8 mouse cellular contexts compared by ENCODE assay signal in genomic region chr17:31295215-31295891, GRCm38 (mm10). TPM values are rescaled to one million over a fixed set of nuclear protein-coding genes. Genes with fewer than 3 reads are reported as not detected.
DNase-seq lines count a peak whose midpoint lies in the region; ATAC-seq lines count a peak whose summit lies in the region.

No protein-coding gene starts in this region.

- DNase-seq in cerebellum, adult 11-12 months, result no peak
- peak; percentile 89 for DNase-seq in R1 (ENCODE audit: low read depth, low spot score)
- DNase-seq in intestine, embryonic 14.5 days (ENCODE audit: low spot score), result no peak
- DNase-seq in lung, postnatal 10 days, result peak; percentile 75
- peak; percentile 66 for DNase-seq in retina, embryonic 14.5 days (ENCODE audit: low spot score)
- no peak for DNase-seq in yolk sac, embryonic 10.5 days (ENCODE audit: low spot score)

- H3K9me3 ChIP-seq in intestine, embryonic 14.5 days (ENCODE audit: control insufficient read depth, low read length), result no peaks in the 10 kb centered on the region

- no peaks in the 10 kb centered on the region for H3K36me3 ChIP-seq in intestine, embryonic 14.5 days (ENCODE audit: control insufficient read depth, insufficient read depth, low read length)

- peaks cover 14% of the 10 kb centered on the region for H3K27me3 ChIP-seq in intestine, embryonic 14.5 days (replicated peaks; ENCODE audit: control insufficient read depth, insufficient read depth, low read length)

- H3K4me3 ChIP-seq in intestine, embryonic 14.5 days (ENCODE audit: low read depth, low read length), result peak overlapping the region; percentile 51

- 0 out of 2 replicates have a peak overlapping the region, but pooled peaks have one; percentile 60 for H3K27ac ChIP-seq in intestine, embryonic 14.5 days (ENCODE audit: low read depth)

- 28% methylated on average over 25 of the region's 25 CpGs for WGBS in intestine, embryonic 14.5 days

- peak overlapping the region; percentile 98 for H3K4me2 ChIP-seq in intestine, embryonic 14.5 days (ENCODE audit: low read length)

- 0 out of 2 replicates have a peak, but pooled peaks have one; percentile 5 for ATAC-seq in cerebellum, adult (ENCODE audit: insufficient number of reproducible peaks, low FRiP score, low TSS enrichment)
- ATAC-seq in erythroid progenitor cell, adult 5-6 weeks (replicated peaks; ENCODE audit: low FRiP score, poor library complexity, severe bottlenecking), result peak; percentile 64
- ATAC-seq in intestine, embryonic 14.5 days (replicated peaks; ENCODE audit: low FRiP score, low TSS enrichment, low read depth), result peak; percentile 42

- H3K4me1 ChIP-seq in intestine, embryonic 14.5 days (replicated peaks; ENCODE audit: control insufficient read depth, insufficient read depth, low read length), result peaks cover 19% of the 10 kb centered on the region

- H3K9ac ChIP-seq in intestine, embryonic 14.5 days (ENCODE audit: low read length), result peak overlapping the region; percentile 49; the same call in 1 of the 2 replicates

RNA-seq across cellular contexts. Expression of gene Slc37a1, which starts 8.8 kb away (rescaled TPM):
- 2.5 and 4.7 TPM in 2 replicates for total RNA-seq in erythroid progenitor cell, adult 5-6 weeks (2015; ENCODE audit: low replicate concordance)
- 0.23 and 1.2 TPM in 2 replicates for total RNA-seq in erythroid progenitor cell, adult 5-6 weeks (2017; ENCODE audit: low replicate concordance)
- 14.7 and 14.8 TPM in 2 replicates for polyA plus RNA-seq in intestine, embryonic 14.5 days (2014; fragmentation: Nextera tagmentation; extraction: Ambion mirVana)

RNA-seq across cellular contexts. Expression of gene Rsph1, which starts 18.2 kb away (rescaled TPM):
- 4.0 TPM in 1 of 2 replicates, not detected in the other for total RNA-seq in erythroid progenitor cell, adult 5-6 weeks (2015; ENCODE audit: low replicate concordance)
- total RNA-seq in erythroid progenitor cell, adult 5-6 weeks (2017; ENCODE audit: low replicate concordance), result not detected in 2 replicates
- 0.80 and 1.2 TPM in 2 replicates for polyA plus RNA-seq in intestine, embryonic 14.5 days (2014; fragmentation: Nextera tagmentation; extraction: Ambion mirVana)

Comparison
In these comparisons a context has a peak if more than half of its experiments do, and no peak if none do; other contexts are left out.
1. ATAC-seq: peak in every context shown above with its lines; median percentile 64 in erythroid progenitor cell, adult 5-6 weeks; 42 in intestine, embryonic 14.5 days; 5 in cerebellum, adult.
2. DNase-seq: peak in R1 (single experiment), lung, postnatal 10 days (single experiment) and retina, embryonic 14.5 days (single experiment); none in cerebellum, adult 11-12 months (single experiment), intestine, embryonic 14.5 days (single experiment) and yolk sac, embryonic 10.5 days (single experiment).